Mouse (Mus musculus) frontal cortex, adult (tissue): ENCODE measurements around the gene Grik2.

ENCODE experiments used
- ATAC-seq: cut with Nextera tagmentation; 2 replicates; pipeline ENCODE4 v1.9.2; 2017; ENCODE audit warnings: mild to moderate bottlenecking, moderate library complexity, mixed read lengths; ENCODE audit not compliant: low TSS enrichment

Grik2 gene

DNA sequence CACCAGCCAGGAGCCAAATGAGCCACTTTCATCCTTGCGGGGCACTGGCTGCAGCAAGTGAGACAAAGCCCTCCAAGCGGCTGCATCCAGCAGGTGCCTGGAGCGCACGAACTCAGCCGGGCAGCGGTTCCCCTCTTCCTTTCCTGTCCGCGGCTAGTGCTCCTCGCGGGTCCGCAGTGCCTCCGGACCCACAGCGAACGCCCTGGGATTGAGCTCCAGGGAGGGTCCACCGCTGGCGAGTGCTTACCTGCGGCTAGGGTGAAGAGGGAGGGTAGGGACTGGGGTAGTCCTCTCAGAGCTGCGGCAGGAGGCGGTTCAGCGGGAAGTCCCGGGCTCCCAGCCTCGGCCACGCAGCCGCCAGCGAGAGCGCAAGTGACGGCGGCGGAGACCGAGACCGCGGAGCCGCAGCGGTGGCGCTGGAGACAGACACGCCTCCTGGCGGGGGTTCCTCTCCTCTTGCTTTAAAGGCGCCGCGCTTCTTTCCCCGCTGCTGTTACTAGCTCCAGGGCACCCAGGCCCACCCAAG is at the start of gene Grik2:
Grik2 (minus strand) TSS at position 386 of the 526 bp plus-strand sequence.
- peak; percentile 88 for ATAC-seq

DNA sequence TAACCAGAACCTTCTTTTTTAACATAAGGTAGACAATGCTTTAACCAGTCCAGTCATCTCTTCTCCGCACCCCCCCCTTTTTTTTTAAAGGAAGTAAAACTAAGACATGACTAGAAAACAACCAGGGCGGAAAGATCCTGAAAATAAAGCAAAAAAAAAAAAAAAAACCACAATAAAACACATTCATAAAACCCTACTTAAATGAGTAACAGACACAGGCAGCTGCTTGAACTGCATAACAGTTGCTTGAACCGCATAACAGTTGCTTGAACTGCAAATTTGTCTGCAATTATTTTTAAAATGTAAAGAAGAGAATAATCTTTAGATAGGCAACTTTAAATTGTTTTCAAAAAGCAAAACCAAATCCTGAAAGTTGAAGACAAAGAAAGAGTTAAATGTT is 45.8 kb upstream of the Grik2 start:
- ATAC-seq: no peak

GRCm38 (mm10) chr10:49807276-49807675 is 18.7 kb upstream of the Grik2 start:
- peak; percentile 50 for ATAC-seq

DNA sequence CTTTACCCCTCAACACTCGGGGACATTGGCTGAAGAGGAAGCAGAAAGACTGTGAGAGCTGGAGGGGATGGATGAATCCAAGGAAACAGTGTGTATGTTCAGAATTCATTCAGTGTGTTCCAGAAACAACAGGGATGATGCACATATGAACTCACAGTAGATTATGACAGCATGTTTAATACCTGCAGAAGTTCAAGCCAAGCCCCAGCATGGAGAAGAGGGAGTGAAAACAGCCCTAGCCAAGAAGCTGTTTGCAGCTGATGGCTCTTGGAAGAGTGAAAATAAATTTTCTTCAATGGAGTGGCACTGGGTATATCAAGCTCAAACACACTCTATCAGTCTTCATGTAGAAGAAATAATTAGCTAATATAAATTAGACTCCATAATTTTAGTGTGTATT is 12.4 kb upstream of the Grik2 start:
- ATAC-seq: no peak

DNA sequence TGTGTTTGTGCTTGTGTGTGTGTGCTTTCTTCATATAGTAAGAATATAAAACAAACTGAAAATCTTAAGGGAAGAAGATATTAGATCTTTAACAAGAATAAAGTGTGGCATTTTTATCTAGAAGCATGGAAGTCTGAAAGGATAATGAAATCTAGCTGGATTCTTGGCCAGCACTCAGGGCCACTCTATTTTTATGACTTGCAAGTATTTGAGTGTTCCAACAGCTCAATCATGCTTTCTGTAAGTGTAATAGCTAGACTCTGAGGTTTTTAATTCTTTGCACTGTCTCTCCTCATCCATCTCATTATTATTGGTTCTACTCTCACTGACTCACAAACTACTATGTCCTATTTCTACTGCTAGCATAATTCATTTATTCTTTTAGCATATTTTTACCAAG is 5.6 kb upstream of the Grik2 start:
- peak; percentile 90 for ATAC-seq

GRCm38 (mm10) chr10:49790326-49790725 is 1.8 kb upstream of the Grik2 start:
- ATAC-seq: no peak

DNA sequence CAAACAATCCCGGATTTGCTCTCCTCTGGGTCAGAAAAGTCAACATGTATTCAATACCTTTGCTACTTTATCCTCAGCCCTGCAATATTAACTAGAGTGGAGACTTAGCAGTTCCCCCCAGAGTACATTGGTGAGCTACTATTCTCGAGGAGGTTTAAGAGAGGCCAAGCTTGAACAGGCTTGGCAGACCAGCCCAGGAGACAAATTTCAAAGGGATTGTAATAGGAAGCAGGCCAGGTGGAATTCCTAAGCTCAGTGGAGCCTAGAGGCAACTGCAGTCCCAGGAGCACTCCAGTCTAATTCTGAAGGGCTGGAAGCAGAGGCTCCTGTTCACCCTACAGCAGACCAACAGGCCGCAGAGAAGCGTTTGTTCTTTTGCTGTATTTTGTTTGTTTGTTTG is 1.1 kb upstream of the Grik2 start:
- ATAC-seq: no peak

DNA sequence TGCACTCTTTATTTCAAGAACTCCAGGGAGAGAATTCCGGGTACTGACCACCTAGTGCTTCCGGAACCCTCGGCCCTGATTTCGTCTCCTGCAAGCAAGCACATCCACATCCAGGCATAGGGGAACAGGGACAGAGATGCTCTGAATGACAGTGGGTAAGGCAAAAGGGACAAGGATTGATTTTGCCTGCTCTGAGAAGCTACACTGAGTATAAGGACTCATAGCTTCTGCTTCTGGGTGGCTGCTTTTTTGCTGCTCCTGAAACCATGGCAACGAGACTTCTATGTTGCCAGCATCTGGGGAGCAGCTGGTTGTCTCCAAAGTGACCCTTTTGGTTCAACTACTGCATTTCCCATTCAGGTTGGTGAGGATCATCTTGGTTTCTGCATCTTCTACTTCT is 348 bp upstream of the Grik2 start:
- ATAC-seq: peak; percentile 53

GRCm38 (mm10) chr10:49786630-49787029 is 1.9 kb downstream of the Grik2 start:
- ATAC-seq: no peak

- no peak for ATAC-seq
Observed at GRCm38 (mm10) chr10:49785477-49785876, 3.1 kb downstream of the Grik2 start.

GRCm38 (mm10) chr10:49784831-49785230 is 3.7 kb downstream of the Grik2 start:
- 0 out of 2 replicates have a peak, but pooled peaks have one; percentile 18 for ATAC-seq

- peak; percentile 50 for ATAC-seq
Observed at GRCm38 (mm10) chr10:49782741-49783691, 5.5 kb downstream of the Grik2 start.

DNA sequence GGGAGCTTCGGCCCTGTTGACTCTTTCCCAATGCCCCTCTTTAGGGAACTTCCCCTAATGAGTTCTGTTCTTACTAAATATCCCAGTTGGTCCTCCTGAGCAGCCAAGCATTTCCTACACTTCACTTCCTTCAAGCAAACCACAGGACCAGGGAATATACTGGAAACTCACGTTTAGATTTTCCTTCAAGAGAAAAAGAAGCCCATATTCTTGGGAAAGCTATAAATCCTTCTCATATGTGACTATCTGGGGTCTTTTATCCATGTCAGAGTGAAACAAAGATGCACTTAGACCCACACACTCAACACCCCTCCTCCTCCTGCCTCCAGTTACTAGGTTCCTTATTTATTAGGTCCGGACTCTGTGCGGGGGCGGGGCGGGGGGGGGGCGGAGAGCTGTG is 6.5 kb downstream of the Grik2 start:
- ATAC-seq: no peak

GRCm38 (mm10) chr10:49780430-49780829 is 8.1 kb downstream of the Grik2 start:
- ATAC-seq: peak; percentile 33

GRCm38 (mm10) chr10:49768897-49769296 is 19.7 kb downstream of the Grik2 start:
- ATAC-seq: no peak

GRCm38 (mm10) chr10:49767556-49767955 is 21.0 kb downstream of the Grik2 start:
- ATAC-seq: no peak

DNA sequence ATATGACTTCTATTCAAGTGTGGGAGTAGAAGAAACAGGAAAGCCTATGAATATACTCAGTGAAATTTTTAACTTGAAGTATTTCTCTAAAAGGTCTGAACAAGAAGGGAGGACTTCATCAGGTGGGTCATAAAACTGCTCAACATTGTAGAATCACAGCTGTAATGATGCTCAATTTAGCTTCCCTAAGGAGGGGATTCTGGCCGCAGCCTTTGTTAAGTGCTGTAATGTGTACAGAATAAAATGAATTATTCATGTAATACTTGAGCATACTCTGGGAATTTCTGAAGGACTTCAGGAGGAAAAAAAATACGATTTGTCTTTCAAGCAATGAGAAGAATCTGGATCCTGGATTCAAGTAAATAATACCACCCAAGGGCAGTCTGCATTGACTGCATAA is 26.0 kb downstream of the Grik2 start:
- ATAC-seq: no peak

DNA sequence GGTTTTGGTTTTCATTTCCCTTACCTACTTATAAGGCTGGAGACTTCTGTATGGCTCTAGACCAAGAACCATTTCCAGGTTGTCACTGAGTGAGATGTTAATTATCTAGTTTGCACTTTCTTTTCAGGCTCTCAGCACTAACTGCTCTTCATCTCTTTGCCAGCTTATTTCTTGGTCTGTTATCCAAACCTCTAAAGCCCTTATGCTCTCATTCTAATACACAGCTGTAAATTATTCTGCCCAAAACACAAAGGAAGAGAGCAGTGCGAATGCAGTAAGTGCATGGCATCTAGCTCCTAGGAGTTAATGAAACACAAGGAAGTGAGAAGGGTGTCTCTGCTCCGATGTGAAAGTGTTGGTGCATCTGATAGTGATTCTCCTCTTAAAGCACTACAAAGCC is 36.8 kb downstream of the Grik2 start:
- no peak for ATAC-seq

GRCm38 (mm10) chr10:49731841-49732240 is 56.7 kb downstream of the Grik2 start:
- no peak for ATAC-seq

GRCm38 (mm10) chr10:49723706-49724105 is 64.9 kb downstream of the Grik2 start:
- no peak for ATAC-seq

DNA sequence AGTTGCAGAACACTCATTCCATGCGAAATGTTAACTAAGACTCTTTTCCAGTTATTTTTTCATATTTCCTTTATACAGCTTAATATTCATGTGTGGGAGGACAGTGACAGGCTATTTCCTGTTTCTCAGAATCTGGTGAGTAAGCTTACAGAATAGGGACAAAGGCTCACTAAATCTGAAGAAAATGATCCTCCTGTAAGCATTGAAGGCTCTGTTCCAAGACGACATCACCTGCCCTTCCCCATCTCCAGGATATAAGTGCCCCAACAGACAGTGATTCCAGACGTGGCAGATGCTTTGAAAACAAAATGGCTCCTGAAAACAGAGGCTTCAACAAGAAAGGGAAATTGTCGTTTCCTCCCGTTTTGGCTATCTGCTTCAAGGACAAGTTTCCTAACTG is 71.7 kb downstream of the Grik2 start:
- no peak for ATAC-seq

DNA sequence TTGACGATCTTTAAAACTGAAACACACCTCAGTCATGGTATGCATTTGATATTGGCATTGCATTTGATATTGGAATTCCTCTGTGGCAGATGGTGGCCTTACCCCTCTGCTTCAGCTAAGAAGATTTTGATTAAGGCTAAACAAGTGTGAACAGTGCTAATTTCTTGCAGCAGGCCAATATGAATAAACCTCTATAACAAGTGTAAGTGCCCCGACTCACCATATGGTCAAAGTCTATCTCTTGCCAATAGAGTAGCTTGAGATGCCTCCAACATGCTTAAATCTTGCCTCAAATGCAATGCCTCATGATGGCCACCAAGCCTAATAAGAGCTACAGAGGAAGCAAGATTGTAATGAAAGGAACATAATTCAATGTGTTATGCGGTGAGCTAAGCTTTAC is 78.8 kb downstream of the Grik2 start:
- ATAC-seq: no peak

- no peak for ATAC-seq
Observed at GRCm38 (mm10) chr10:49704446-49704845, 84.1 kb downstream of the Grik2 start.
